Mouse (Mus musculus) lung, embryonic 15.5 days (tissue): ENCODE results near the gene S100a5. TPM values are rescaled to one million over a fixed set of nuclear protein-coding genes. Genes with fewer than 3 reads are reported as not detected.

Source experiments
- ATAC-seq: fragments of 200-750 bp; cut with Nextera tagmentation; 2 replicates; pipeline ENCODE4 v1.8.0; 2017; ENCODE audit warnings: moderate number of reproducible peaks, borderline replicate concordance; ENCODE audit not compliant: low FRiP score, low TSS enrichment; ENCODE audit errors: extremely low read depth
- H3K27ac ChIP-seq: fragments of 300-500 bp; sonication (generic); 2 replicates; pipeline ENCODE4 v1.5.1; 2015; ENCODE audit warnings: moderate library complexity, mild to moderate bottlenecking, inconsistent platforms
- H3K27me3 ChIP-seq: fragments of 300-500 bp; sonication (generic); 2 replicates; pipeline ENCODE4 v1.6.1; 2015; ENCODE audit warnings: inconsistent platforms
- H3K36me3 ChIP-seq: fragments of 300-500 bp; sonication (generic); 2 replicates; pipeline ENCODE4 v1.6.1; 2015; ENCODE audit warnings: inconsistent platforms
- H3K4me1 ChIP-seq: fragments of 300-500 bp; sonication (generic); 2 replicates; pipeline ENCODE4 v1.6.1; 2015; ENCODE audit warnings: inconsistent platforms
- H3K4me2 ChIP-seq: fragments of 300-500 bp; sonication (generic); 2 replicates; pipeline ENCODE4 v1.6.1; 2015; ENCODE audit warnings: inconsistent platforms, mild to moderate bottlenecking, moderate library complexity
- H3K4me3 ChIP-seq: fragments of 300-500 bp; sonication (generic); 2 replicates; pipeline ENCODE4 v1.5.1; 2015; ENCODE audit warnings: mild to moderate bottlenecking, inconsistent platforms
- H3K9ac ChIP-seq: fragments of 300-500 bp; sonication (generic); 2 replicates; pipeline ENCODE4 v1.6.1; 2015; ENCODE audit warnings: inconsistent platforms
- H3K9me3 ChIP-seq: fragments of 300-500 bp; sonication (generic); 2 replicates; pipeline ENCODE4 v1.6.1; 2016; ENCODE audit warnings: inconsistent platforms
- WGBS: fragments of 180-500 bp; shearing (Covaris S2); methylation state at CpG from one replicate; pipeline ENCODE4 v1.1.7; 2015; 5-methylcytosine and 5-hydroxymethylcytosine counted together
- polyA plus RNA-seq: library from polyadenylated mRNA; unstranded; fragments of >200 nt; fragmentation: Nextera tagmentation; extraction: Ambion mirVana; gene quantifications from 2 replicates; pipeline ENCODE4 v1.2.1, GENCODE M21; 2015

S100a5 gene
- polyA plus RNA-seq, 1 experiment from 2014 or later, result not detected

DNA sequence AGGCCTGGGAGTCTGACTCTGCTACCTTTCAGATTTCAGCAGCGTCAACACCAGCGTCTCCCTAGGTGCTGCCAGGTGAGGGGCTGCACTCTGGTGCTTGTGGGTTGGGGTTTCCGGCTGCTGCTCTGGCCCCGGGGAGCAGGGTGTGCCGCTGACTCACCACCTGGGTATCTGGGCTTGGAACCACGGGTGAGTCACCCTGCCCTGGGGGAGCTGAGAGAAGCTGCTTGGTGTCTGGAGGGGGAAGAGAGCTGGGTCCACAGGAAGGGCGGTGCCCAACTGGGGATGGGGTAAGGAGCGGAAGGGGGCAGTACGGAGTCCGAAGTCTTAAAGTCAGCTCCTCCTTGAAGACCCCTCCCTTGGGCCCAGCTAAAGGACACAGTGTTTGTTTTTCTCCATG is 21.4 kb upstream of the S100a5 start:
- Histone ChIP-seq H3K27ac (peak overlapping the region; percentile 60), H3K4me3 (no peak overlapping the region), H3K9ac (no peak overlapping the region), H3K27me3 (no peaks in the 10 kb centered on the region), H3K9me3 (no peaks in the 10 kb centered on the region), H3K36me3 (no peaks in the 10 kb centered on the region), H3K4me1 (peaks cover 13% of the 10 kb centered on the region), H3K4me2 (no peak overlapping the region)
- peak; percentile 53; the same call in 1 of the 2 replicates for ATAC-seq
- 31% methylated on average over 10 of the region's 10 CpGs for WGBS

DNA sequence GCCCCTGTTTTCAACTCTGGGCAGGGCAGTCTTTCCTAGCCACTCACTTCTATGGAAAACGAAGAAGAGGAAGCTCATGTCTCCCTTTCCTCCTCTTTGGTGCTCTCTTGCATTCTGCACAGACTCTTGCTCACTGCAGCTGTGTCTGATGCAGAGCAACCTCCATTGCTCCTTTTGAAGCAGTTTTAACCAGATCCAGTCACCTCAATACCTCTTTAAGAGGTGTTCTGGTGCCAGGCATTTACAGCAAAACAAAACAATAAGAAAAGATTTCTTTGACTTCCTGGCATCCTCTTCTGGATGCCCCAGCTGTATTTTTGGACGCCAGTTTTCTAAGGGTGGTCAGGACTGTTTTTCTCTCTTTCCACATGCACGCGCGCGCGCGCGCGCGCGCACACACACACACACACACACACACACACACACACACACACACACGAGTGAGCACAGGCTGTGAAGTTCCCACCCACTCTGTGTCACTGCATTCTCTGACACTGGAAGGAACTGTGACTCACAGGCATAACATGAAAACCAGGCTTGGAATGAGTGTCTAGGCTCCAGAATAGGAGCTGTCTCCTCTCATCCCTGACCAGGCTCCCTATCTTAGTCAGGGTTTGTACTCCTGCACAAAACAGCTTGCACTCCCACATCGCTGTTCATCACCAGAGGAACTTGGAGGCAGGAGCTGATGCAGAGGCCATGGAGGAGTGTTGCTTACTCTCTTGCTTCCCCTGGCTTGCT is 20.8 kb upstream of the S100a5 start:
- Histone ChIP-seq H3K9me3 (no peaks in the 10 kb centered on the region), H3K4me3 (no peak overlapping the region), H3K4me1 (peaks cover 13% of the 10 kb centered on the region), H3K27me3 (no peaks in the 10 kb centered on the region), H3K36me3 (no peaks in the 10 kb centered on the region), H3K4me2 (no peak overlapping the region), H3K27ac (peak overlapping the region; percentile 60), H3K9ac (no peak overlapping the region)
- 82% methylated on average over 14 of the region's 14 CpGs for WGBS
- no peak for ATAC-seq

DNA sequence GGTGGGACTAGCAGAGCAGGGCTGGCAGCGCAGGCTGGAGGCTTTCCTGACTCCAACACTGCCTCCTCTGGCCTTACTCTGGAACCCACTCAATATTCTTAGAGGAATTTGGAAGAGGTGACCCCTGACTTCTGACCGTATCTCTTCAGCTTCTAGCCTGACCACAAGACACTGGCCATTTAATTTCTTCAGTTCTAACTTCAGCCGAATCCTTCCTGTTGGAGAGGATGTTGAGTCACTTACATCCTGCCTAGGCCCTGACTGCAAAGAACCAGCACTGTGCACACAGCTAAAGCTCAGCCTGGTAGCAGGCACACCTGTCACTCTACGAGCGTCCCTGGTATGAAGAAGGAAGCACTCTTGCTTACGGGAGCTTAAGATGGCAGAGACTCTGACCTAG is 18.9 kb upstream of the S100a5 start:
- H3K9me3 ChIP-seq, result no peaks in the 10 kb centered on the region
- no peak overlapping the region for H3K4me2 ChIP-seq
- H3K27ac ChIP-seq, result 0 out of 2 replicates have a peak overlapping the region, but pooled peaks have one; percentile 1
- H3K36me3 ChIP-seq, result no peaks in the 10 kb centered on the region
- 64% methylated on average over 6 of the region's 6 CpGs for WGBS
- no peak overlapping the region for H3K4me3 ChIP-seq
- peaks cover 13% of the 10 kb centered on the region for H3K4me1 ChIP-seq
- ATAC-seq, result 0 out of 2 replicates have a peak, but pooled peaks have one; percentile 25
- H3K9ac ChIP-seq, result no peak overlapping the region
- no peaks in the 10 kb centered on the region for H3K27me3 ChIP-seq

DNA sequence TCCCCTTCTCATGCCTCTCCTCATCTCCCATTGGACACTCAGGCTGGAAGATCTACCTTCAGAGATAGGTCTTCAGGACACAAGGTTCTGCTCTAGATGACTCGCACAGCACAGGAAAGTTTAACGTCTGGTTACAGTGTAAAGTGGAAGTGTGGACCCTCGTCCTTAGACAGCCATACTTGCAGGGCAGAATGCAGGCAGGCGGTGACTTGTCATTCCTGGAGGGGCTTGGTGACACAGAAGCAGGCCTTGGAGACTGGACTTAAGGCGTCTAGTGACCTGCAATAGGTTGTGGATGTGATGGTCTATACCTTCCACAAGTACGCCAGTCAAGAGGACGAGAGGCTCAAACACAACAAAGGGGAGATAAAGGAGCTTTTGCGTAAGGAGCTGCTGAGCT is 18.4 kb upstream of the S100a5 start, which contains the start of gene S100a2:
Gene S100a2, plus strand, starts transcription at position 301 of the 400 bp plus-strand sequence.
- Histone ChIP-seq H3K27ac (0 out of 2 replicates have a peak within 1 kb of the TSS, but pooled peaks have one; percentile 1), H3K4me1 (peaks cover 13% of the 10 kb centered on the region), H3K27me3 (no peaks in the 10 kb centered on the region), H3K36me3 (no peaks in the 10 kb centered on the region), H3K9me3 (no peaks in the 10 kb centered on the region), H3K4me2 (no peak within 1 kb of the TSS), H3K9ac (no peak within 1 kb of the TSS), H3K4me3 (no peak within 1 kb of the TSS)
- no peak for ATAC-seq
- 74% methylated on average over 8 of the region's 8 CpGs for WGBS

DNA sequence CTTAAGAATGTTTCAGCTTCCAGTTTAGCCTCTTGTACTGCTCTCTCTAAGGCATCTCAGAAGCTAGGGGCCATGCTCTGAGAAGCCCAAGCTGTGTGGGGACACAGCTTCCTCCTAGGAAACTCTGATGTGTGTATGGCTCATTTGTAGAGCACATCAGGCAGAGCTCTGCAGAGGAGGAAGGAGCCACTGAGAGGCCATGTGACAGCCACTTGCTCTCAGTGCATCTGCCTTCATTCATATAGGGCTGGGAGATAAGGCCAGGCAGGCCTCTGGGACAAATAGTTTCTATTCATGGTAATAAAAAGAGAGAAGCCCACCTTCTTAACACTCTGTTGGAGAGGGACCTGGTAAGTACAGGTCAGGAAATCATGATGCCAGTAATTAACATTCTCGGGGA is 13.9 kb upstream of the S100a5 start:
- WGBS, result 84% methylated on average over 1 of the region's 1 CpGs
- Histone ChIP-seq H3K9ac (no peak overlapping the region), H3K36me3 (no peaks in the 10 kb centered on the region), H3K27me3 (no peaks in the 10 kb centered on the region), H3K4me1 (no peaks in the 10 kb centered on the region), H3K27ac (no peak overlapping the region), H3K4me3 (no peak overlapping the region), H3K9me3 (no peaks in the 10 kb centered on the region), H3K4me2 (no peak overlapping the region)
- ATAC-seq, result no peak

DNA sequence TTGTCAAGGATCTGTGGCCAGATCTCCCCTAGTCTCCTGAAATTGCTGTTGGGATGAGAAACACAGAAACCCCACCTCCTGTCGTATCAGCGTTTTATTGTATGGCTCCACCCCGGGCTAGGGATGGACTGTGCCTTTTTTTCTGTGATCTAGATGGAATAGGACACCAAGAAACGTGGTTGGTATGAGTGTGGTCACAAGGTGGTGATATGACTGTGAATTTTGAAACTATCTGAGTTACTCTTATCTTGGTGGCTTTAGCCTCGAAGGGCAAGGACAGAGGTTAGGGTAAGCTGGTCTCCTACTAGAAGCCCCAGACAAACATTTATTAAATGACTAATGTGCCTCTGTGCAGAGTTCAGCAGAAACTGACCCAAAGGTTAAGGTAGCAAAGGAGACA is 12.8 kb upstream of the S100a5 start:
- Histone ChIP-seq H3K4me3 (no peak overlapping the region), H3K36me3 (no peaks in the 10 kb centered on the region), H3K9me3 (no peaks in the 10 kb centered on the region), H3K4me1 (no peaks in the 10 kb centered on the region), H3K4me2 (no peak overlapping the region), H3K9ac (no peak overlapping the region), H3K27me3 (no peaks in the 10 kb centered on the region), H3K27ac (no peak overlapping the region)
- no peak for ATAC-seq
- 61% methylated on average over 5 of the region's 5 CpGs for WGBS

DNA sequence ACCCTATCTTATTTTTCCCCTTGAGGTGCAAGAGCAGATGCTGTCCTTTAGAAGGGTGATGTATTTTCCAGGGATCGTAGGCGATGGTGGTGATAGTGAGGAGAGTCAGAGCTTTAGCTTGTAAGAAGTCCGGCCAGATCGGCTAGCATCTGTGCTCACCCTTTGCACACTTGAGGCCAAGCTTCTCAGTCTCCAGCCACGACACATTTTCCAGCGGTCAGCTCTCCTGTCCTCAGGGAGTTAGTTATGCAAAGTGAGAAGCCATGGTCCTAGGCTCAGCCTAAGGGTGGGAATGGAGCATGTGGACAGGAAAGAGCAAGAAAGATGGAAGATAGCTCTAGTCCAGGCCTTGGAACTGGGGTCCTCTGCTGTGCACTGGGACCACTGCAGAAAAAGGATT is 11.5 kb upstream of the S100a5 start:
- no peak overlapping the region for H3K27ac ChIP-seq
- H3K27me3 ChIP-seq, result no peaks in the 10 kb centered on the region
- 90% methylated on average over 6 of the region's 6 CpGs for WGBS
- no peaks in the 10 kb centered on the region for H3K9me3 ChIP-seq
- no peak for ATAC-seq
- no peaks in the 10 kb centered on the region for H3K4me1 ChIP-seq
- no peaks in the 10 kb centered on the region for H3K36me3 ChIP-seq
- H3K4me2 ChIP-seq, result no peak overlapping the region
- no peak overlapping the region for H3K4me3 ChIP-seq
- H3K9ac ChIP-seq, result no peak overlapping the region

DNA sequence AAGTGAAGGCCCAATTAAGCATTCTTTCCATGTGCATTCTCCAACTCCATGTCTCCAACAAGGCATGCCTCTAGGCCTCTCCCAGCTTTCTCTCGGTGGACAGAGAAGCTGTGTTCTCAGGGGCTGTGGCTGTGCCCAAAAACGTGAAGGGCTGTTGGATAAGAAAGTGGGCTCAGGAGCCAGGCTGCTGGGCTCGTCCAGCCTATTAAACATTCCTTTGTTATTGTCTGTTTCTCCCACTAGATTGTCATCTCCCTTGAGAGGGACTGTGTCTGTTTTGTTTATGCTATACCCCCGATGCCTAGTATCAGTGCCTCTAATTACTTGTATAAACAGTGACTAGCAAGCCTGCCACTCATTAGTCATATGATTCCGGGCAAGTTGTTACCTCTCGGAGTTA is 10.6 kb upstream of the S100a5 start:
- Histone ChIP-seq H3K9me3 (no peaks in the 10 kb centered on the region), H3K27ac (no peak overlapping the region)
- ATAC-seq, result no peak

DNA sequence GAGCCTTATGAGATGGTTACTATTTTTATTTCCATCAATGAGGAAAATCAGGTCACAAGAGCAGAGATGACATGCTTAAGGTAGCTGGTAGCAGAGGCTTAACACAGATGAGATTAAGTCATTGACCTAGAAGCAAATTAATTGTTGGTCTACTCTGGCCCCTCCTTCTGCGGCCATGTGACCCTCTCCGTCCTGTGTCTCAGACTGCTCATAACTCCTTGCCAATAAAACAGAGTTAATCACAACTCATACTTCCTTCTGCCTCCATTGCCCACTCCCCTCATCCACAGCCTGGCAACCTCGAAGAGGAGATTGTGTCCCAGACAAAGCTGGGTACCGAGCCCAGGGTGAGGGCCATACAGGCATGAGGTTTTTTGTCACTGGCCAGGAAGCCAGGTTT is 10.1 kb upstream of the S100a5 start:
- 79% methylated on average over 4 of the region's 4 CpGs for WGBS
- Histone ChIP-seq H3K4me1 (no peaks in the 10 kb centered on the region), H3K4me3 (no peak overlapping the region)

More for the DNA sequence above, 10.6 kb upstream of the S100a5 start:
- no peak overlapping the region for H3K4me3 ChIP-seq
- H3K4me1 ChIP-seq, result no peaks in the 10 kb centered on the region
- H3K4me2 ChIP-seq, result no peak overlapping the region
- no peaks in the 10 kb centered on the region for H3K36me3 ChIP-seq
- 25% methylated on average over 6 of the region's 6 CpGs for WGBS
- no peaks in the 10 kb centered on the region for H3K27me3 ChIP-seq
- no peak overlapping the region for H3K9ac ChIP-seq

DNA sequence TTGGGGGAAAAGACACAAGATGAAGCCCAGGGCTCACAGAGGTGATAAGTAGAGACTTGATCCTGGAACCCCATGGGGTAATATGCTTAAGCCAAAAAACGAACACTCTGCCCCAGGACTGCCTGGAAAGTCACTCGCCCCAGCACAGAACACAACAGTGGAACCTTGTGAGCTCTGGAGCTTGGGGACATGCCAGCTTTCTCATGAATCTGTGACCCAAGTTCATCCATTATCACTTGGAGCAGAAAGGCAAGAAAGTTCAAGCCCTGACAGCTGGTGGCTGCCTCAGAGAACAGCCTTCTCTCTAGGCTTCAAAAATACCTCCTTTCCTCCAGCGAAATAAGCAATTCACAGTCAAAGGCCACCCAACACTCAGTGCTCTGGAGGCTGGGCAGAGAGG is 8.9 kb upstream of the S100a5 start:
- Histone ChIP-seq H3K4me3 (no peak overlapping the region), H3K36me3 (no peaks in the 10 kb centered on the region), H3K27me3 (no peaks in the 10 kb centered on the region), H3K27ac (no peak overlapping the region), H3K4me2 (no peak overlapping the region), H3K9me3 (no peaks in the 10 kb centered on the region), H3K4me1 (peaks cover 11% of the 10 kb centered on the region), H3K9ac (no peak overlapping the region)
- ATAC-seq, result no peak
- 64% methylated on average over 3 of the region's 3 CpGs for WGBS

More for the DNA sequence above, 10.1 kb upstream of the S100a5 start:
- ATAC-seq, result no peak
- Histone ChIP-seq H3K27ac (no peak overlapping the region), H3K4me2 (no peak overlapping the region), H3K36me3 (no peaks in the 10 kb centered on the region), H3K9ac (no peak overlapping the region), H3K27me3 (no peaks in the 10 kb centered on the region), H3K9me3 (no peaks in the 10 kb centered on the region)

DNA sequence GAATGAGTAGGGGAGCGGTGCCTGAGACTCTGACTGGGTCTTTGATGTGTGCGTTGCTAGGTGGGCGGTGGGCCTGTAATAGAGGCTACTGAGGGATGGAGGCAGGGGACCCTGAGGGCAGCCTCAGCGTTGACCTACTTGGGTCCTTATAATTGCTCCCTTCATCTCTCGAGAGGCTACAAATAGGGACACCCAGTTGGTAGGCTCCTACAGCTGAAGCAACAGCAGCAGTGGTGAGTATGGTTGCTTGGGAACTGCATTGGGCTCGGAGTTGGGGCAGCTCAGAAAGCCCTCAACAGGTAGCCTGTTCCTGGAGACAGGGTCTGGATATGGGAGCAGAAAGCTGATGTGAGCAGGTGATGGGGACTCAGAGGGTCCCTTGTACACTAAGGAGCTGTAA is 8.3 kb upstream of the S100a5 start:
- 73% methylated on average over 6 of the region's 6 CpGs for WGBS
- Histone ChIP-seq H3K36me3 (no peaks in the 10 kb centered on the region), H3K4me1 (peaks cover 17% of the 10 kb centered on the region), H3K4me2 (no peak overlapping the region), H3K9me3 (no peaks in the 10 kb centered on the region), H3K4me3 (no peak overlapping the region), H3K9ac (no peak overlapping the region), H3K27me3 (no peaks in the 10 kb centered on the region), H3K27ac (no peak overlapping the region)
- no peak for ATAC-seq

DNA sequence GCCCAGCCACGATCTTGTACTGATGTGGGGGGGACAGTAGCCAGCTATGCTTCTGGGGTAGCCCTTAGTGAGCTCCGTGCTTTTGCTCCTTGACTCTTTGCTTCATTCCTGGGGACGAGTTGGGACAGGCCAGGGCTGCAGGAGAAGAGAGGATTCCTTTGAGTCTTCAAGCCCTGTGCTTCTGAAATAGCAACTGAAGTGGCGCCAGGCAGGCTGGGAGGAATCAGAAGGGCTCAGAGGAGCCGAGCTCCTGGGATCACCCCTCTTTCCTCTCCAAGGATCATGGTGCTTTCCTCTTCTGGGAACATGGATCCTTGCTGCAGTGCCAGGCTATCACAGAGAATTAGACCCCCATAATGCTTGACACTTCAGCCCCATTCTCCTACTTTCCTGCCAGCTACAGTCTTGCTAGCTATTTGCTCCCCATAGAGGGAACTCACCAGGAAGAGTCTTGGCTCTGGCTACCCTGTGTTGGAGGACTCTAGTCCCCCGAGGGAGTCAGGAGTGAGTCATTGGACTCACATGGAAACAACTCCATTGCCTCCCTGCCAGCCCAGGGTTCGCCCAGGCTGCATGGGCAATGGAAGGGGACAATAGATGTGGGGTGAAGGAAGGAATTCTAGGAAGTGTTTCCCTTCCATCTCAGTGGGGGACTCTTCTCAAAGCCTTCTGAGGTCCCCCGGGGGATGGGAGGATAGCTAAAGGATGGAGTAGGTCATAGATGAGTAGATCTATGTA is 7.7 kb upstream of the S100a5 start:
- 70% methylated on average over 8 of the region's 8 CpGs for WGBS
- Histone ChIP-seq H3K4me3 (no peak overlapping the region), H3K9me3 (no peaks in the 10 kb centered on the region), H3K27ac (no peak overlapping the region), H3K4me2 (no peak overlapping the region), H3K9ac (no peak overlapping the region), H3K4me1 (peaks cover 23% of the 10 kb centered on the region), H3K36me3 (no peaks in the 10 kb centered on the region), H3K27me3 (no peaks in the 10 kb centered on the region)
- no peak for ATAC-seq
